Mouse (Mus musculus): ENCODE results near the gene Kansl2.

DNA sequence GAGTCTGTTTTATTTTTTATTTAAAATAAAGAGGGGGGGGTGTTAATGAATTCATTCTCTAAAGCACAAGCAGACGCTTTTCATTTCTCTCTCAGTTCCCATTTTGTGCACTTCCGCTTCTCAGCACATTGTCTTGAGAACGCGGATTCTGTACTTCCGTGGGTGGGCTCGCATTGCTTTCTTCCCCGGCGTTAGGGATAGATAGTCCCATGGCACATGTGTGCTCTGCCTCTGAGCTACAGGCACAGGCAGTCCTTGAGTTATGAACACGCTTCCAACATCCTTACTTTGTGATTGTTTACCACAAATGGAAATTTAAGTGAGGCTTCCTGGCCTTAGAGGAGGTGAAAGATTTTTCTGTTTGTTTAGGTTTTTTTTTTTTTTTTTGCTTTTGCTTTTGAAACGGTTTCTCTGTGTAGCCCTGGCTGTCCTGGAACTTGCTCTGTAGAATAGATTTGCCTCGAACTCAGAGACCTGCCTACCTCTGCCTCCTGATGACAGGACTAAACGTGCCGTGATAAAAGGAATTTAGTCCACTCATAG, 22.6 kb downstream of the Kansl2 start:
- no peak for TF ChIP-seq CTCF (conservative IDR thresholded peaks at IDR 0.05; ENCODE audit: low read length)
- TF ChIP-seq NANOG (IDR thresholded peaks at IDR 0.05; ENCODE audit: borderline replicate concordance, low read length) = no peak
